Mouse (Mus musculus) CD4-positive helper T cell, adult 2 months (primary cell): ENCODE results near the gene Hist1h4b.

ENCODE experiments used
- DNase-seq: peaks from one replicate; pipeline ENCODE4 v3.0.0-alpha.2; 2012; ENCODE audit warnings: low read depth, missing footprints, low spot score

Gene Hist1h4b

DNA sequence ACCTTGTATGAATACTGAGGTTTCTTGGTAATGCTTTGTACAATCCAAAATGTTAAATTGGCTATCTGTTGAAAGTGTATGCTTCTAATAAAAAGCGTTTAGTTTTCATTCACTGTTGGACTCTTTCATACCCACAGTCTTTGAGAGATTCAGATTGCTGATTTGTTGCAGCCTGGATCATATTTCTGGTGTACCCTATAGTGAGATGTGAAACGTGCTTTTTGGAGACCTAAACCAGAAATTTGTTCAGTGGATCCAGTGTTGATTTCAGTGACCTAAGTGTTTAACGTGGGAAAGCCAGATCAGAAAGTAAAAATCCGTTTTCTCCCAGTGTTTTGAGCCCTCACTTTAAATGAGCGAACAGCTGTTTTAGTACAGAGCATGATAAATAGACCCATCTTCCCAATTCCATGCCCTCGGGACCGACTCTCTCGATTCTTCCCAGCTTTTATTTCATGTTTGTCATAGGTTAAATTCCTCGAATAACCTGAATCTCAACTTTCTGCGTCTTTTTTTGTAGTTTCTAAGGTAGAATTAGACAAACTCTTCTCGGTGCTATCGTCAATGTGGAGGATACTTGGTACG lies 16.5 kb upstream of the Hist1h4b start:
- no peak for DNase-seq

DNA sequence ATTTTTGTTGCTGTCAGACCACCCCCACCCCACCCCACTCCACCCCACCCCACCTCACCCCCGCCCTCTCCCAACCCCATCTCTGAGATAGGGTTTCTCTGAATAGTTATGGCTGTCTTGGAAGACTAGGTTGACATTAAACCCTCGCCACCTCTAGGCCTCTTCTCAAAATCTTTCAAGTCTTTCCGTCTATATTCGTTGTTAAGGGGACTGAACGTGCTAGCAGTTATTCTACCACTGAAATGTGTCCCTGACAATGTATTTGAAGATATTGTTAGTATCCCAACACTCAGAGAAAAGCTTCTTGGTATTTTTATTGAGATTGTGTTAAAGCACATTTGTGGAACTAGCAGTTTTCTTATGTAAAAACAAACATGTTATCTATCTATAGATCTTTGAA lies 15.9 kb upstream of the Hist1h4b start:
- DNase-seq = no peak

- DNase-seq = no peak
These were observed 14.8 kb upstream of the Hist1h4b start for GRCm38 (mm10) chr13:23742007-23742406.

DNA sequence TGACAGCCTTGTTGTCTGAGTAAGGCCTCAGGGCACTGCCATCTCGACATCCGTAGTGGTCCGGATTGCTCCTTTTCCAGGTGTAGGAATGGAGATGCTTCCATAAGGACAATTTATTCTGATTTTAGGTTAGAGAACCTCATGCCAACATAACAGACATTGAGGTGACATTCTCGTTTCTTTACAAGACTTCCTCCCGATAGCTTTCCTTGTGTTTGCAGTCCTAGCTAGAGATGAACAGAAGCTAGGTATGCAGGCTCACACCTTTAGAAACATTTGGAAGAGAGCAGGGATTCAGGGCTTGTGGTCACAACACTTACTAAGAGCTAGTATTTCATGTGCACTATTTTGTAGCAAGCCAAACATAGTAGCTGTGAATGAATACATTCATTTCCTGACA lies 13.6 kb upstream of the Hist1h4b start:
- no peak for DNase-seq

GRCm38 (mm10) chr13:23743963-23744362 lies 12.8 kb upstream of the Hist1h4b start:
- no peak for DNase-seq

DNA sequence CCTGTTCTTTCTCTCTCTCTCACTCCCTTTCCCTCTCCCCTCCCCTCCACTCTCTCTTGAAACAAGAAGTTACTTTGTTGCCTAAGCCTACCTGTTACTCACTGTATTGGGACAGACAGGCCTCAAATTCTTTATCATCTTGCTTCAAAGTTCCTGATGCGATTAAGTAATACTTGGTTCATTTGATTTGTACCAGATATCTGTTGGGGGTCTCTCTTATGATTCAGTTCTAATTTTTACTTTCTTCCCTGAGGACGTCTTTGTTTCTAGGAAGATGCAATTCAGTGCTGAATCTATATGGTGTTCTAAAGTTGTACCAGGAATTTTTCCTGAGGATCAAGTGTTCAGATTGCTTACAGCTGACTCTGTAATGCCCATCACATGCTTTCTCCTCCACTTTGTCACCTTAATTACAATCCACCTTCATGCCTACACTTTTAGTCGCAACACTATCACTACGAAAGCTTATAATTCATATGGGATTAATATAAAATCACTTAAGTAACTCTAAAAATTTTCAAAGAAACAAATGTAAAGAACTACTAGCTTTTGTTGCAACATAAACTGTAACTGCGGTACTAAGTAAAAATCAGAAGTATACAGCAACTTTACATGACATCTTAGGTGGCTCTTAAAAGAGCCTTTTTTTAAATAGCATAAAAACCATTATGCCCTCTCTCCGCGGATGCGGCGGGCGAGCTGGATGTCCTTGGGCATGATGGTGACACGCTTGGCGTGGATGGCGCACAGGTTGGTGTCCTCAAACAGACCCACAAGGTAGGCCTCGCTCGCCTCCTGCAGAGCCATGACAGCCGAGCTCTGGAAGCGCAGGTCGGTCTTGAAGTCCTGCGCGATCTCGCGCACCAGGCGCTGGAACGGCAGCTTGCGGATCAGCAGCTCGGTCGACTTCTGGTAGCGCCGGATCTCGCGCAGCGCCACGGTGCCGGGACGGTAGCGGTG lies 12.1 kb upstream of the Hist1h4b start:
- DNase-seq = no peak

GRCm38 (mm10) chr13:23745381-23746161 lies 11.2 kb upstream of the Hist1h4b start, which contains the start of gene Hist1h3c:
TSS of gene Hist1h3c (minus strand) at chr13:23745602.
- peak; percentile 91 for DNase-seq

- peak; percentile 91 for DNase-seq
These were observed 10.4 kb upstream of the Hist1h4b start, which contains the start of gene Hist1h2bb for GRCm38 (mm10) chr13:23746201-23747080. TSS of gene Hist1h2bb (plus strand) at chr13:23746734.

DNA sequence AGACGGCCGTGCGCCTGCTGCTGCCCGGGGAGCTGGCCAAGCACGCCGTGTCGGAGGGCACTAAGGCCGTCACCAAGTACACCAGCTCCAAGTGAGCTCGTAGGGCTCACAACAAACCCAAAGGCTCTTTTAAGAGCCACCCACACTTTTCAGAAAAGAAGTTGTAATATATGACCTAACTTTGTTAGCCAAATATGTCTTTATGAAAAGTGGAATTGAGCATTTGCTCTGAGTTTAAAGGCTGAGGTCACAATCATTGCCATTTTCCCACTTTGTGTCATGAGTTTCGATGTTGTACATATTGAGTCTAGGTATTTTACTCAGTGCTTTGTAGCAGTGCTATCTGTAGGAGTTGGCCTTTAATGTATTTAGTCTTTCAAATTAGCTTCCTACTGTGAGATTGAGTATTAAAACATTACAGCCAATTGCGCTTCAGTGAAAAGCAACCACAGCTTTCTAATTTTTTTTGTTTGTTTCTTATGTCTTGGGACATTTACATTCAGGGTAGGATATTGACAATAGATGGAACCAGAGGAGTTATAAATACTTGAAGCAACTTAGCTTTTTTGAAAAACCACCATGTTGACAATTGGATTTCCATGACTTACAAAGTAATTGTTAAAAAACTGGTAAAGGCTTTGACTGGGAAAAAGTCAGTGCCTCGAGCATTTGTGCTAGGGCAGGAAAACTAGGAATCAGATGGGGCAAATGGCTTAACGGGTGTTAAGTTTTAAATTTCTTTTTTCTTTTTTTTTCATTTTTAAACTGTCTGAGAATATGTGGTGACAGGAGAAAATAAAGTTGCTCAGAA lies 9.5 kb upstream of the Hist1h4b start:
- DNase-seq = peak; percentile 45

DNA sequence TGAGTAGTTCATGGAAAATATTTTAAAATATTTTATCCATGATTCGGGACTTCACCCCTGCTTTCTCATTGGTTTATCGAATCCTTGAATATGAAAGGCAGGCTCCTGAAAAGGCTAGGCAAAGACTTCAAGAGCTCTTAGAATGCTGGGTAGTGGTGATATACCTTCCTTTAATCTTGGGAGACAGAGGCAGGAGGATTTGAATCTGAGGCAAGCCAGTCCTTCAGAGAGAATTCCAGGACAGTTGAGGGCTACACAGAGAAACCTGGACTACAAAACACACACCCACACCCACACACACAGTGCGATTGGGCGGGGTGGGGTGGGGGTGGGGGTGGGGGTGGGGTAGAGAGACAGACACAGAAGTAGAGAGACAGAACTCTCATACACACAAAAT lies 8.9 kb upstream of the Hist1h4b start:
- no peak for DNase-seq

DNA sequence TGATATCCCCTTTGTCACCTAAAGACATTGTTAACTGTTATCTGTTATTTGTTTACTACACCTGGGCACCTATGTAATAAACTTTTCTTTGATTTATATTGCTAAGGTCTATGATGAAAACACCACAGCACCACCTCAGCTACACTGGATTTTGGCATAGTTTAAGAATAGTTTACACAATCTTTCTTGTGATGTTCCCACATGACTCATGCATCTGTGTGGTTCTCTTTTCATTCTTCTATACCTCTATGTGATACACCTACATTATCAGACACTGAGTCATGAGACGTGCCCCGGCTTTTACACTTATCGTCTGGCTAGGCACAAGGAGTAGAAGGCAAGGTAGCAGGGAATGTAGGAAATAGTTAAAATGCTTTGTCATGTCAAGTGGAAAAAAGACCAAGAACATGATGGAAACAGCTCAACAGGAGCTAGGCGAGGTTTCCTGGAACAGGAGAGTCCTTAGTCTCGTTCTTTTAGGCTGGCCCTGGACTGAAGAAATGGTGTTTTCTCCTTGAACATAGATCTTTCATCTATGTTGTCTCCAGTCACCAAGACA lies 7.2 kb upstream of the Hist1h4b start:
- no peak for DNase-seq

- peak; percentile 76 for DNase-seq
These were observed 5.9 kb upstream of the Hist1h4b start, which contains the start of gene Hist1h2ab for GRCm38 (mm10) chr13:23750839-23751477. TSS of gene Hist1h2ab (plus strand) at chr13:23751126.

- peak; percentile 54 for DNase-seq
These were observed 5.3 kb upstream of the Hist1h4b start for GRCm38 (mm10) chr13:23751478-23751956.

- DNase-seq = peak; percentile 85
These were observed 4.6 kb upstream of the Hist1h4b start, which contains the start of gene Hist1h3b for GRCm38 (mm10) chr13:23752067-23752741. TSS of gene Hist1h3b (plus strand) at chr13:23752267.

GRCm38 (mm10) chr13:23752742-23753172 lies 4.1 kb upstream of the Hist1h4b start:
- no peak for DNase-seq

- DNase-seq = no peak
These were observed 3.3 kb upstream of the Hist1h4b start for GRCm38 (mm10) chr13:23753314-23754078.

- DNase-seq = no peak
These were observed 1.8 kb upstream of the Hist1h4b start for GRCm38 (mm10) chr13:23755000-23755399.
